Mouse (Mus musculus) heart, adult 8-10 months (tissue): ENCODE results near the gene Gm42715. TPM values are rescaled to one million over a fixed set of nuclear protein-coding genes. Genes with fewer than 3 reads are reported as not detected.
A peak's percentile ranks its signal among the peaks of the same experiment; 100 is the strongest.
"Not testable (repeated sequence)": the region's sequence is repeated elsewhere in the genome, so short reads cannot be mapped to it uniquely, and the experiment has no call there.

Experiments
- DNase-seq: peaks from one replicate; pipeline ENCODE4 v3.0.0; 2022; ENCODE audit warnings: low spot score
- total RNA-seq, 4 experiments: library from RNA; stranded (reverse); gene quantifications; 2 replicates each; pipeline ENCODE4 v1.2.4; 2022

Gene Gm42715
- total RNA-seq, 4 experiments from 2014 or later: 8.8 to 10.9 (median 10.2) TPM

DNA sequence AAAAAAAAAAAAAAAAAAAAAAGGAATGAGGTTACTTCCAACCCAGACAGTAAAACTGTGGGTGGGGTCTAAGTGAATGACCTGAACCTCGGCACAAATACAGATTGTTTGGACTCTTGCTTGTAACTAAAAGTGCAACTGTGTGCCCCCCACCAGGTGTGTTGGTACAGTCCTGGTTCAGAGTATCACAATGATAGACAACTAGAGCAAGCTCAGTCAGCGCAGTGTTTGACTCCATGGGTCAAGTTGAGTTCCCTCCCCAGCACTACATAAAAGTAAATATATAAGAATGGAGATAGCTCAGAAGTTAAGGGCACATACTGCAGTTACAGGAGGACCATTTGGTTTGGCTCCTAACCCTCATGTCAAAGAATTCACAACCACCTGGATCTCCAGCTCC lies 22.0 kb upstream of the Gm42715 start:
- no peak for DNase-seq

DNA sequence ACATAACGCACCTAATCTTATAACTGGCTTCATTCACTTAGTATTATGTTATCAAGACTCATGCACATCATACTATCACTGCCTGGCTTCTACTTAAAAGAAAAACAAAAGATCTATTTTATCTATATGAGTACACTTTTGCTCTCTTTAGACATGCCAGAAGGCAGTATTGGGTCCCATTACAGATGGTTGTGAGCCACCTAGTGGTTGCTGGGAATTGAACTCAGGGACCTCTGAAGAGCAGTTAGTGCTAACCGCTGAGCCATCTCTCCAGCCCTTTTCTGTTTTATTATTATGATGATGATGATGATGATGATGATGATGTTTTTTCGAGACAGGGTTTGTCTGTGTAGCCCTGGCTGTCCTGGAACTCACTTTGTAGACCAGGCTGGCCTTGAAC lies 21.0 kb upstream of the Gm42715 start:
- peak; percentile 44 for DNase-seq

DNA sequence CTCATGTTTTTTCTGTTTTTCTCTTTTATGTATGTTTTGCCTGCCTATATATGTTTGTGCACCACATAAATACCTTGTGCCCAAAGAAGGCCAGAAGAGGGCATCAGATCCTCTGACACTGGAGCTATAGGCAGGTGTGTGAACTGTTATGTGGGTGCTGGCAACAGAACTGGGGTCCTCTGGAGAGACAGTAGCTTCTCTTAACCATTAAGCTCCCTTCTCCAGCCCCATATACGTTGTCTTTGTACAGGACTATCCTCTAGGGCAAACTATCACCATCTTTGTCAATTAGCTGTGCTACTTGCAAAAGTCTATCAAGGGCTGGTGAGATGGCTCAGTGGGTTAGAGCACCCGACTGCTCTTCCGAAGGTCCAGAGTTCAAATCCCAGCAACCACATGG lies 11.1 kb upstream of the Gm42715 start:
- DNase-seq: no peak

DNA sequence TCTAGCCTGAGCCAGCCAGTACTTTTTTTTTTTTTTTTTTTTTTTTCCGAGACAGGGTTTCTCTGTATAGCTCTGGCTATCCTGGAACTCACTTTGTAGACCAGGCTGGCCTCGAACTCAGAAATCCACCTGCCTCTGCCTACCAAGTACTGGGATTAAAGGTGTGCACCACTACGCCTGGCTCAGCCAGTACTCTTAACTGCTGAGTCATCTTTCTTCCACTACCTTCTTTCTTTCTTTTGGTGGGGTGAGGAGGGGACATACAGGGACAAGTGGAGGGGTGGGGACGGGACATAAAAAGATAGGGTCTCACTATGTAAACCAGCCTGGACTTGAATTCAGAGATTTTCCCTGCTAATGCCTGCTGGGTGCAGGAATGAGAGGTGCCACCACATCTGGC lies 9.6 kb upstream of the Gm42715 start:
- DNase-seq: not testable (repeated sequence)

DNA sequence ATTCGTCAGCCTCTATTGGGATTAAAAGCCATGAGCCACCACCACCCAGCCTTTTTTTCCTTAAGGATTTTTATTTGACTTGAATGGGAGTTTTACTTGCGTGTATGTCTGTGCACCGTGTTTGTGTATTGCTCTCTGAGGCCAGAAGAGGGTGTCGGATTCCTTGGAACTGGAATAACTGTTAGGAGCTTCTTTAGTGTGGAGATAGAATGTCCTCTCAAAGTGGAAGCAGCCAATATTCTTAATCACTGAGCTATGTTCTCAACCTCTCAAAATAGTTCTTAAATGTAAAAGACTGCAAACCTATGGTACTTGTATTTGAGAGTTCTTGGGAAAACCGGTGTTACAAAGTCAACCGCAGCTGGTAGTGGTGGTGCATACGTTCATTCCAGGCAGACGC lies 8.1 kb upstream of the Gm42715 start:
- DNase-seq: no peak

DNA sequence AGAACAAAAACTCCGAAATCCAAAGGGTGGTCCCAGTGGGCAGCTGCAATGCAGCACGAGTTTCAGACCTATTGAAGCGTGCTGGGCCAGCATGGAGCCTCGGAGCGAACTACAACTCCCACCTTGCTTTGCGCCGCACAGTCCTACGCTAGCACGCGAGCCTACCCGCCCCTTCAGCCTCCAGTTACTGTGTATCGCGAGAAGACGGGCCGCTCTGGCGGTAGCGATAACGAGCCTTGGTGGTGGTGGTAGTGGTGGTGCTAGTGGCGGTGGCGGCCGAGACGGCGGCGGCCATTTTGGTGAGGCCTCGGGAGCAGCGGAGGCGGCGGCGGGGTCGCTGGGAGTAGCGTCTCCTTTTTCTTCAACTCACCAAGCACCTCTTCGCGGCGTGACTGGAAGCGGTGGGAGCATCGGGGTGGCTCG lies 7.6 kb upstream of the Gm42715 start, which contains the start of gene Srcap:
TSS of gene Srcap (plus strand) at position 176 of the 423 bp plus-strand sequence.
- DNase-seq: peak; percentile 96

DNA sequence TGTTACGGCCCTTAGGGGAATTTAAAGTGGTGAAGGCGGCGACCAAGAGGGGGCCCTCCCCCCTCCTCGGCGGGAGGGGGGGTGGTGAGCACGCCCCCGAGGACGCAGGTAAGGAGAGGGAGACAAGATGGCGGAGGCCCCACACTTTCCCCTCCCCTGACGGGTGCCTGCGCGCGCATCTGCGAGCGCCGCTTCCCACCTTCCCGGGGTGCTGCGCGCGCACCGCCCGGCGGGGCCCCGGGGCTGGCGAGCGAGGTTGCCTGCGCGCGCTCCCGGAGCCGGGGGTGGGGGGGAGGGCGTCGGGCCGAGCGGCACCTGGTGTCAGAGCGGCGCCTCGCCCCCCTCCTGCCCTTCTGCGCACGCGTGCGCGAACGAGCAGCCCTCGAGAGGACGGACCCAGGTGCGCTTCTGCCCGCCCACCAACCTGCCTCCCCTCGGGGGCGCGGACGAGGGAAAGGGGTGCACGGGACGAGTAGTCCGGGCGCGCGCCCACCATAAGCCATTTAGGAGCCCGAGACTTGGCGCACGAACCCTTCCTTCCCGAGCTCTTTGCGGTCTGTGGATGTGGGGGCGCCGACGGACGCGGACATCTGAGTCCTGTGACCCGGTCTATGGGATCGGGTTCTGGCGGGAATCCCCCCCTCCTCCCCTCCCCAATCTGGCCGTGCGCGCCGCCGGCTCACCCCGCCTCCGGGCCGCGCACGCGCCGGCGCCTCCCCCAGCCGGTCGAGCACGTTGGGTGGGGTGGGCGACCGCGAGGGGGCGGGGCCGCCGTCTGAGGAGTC lies 7.0 kb upstream of the Gm42715 start:
- peak; percentile 85 for DNase-seq

DNA sequence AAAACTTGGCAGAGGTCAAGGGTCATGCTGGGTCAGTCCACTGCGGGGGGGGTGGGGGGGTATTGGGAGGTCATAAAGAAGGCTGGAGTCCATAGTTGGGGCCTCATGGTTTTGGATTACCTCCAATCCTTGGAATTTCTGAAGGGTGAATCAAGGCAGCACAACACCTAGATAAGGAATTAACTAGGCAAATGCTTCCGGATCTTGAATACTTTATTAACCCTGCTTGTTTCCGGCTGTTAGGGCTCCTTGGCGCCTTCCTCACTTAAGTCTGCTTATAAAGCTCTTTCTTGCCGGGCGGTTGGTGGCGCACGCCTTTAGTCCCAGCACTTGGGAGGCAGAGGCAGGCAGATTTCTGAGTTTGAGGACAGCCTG lies 6.4 kb upstream of the Gm42715 start:
- peak; percentile 29 for DNase-seq

DNA sequence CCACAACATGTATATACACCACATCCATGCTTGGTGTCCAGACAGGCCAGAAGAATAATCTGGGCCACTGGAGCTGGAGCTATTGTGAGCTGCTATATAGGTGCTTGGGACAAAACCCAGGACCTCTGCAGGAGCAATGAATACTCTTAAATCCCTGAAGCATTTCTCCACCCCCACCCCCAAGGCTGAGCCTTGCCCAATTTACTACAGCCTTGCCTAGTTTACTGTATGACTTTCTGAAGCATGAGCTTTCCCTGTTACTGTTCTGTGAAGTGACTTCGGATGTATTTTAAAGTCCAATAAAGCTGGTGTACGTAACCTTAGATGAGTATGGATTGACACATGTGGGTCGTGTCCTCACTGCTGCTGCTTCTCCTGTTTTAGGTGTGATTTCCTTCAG lies 5.6 kb upstream of the Gm42715 start:
- DNase-seq: no peak

DNA sequence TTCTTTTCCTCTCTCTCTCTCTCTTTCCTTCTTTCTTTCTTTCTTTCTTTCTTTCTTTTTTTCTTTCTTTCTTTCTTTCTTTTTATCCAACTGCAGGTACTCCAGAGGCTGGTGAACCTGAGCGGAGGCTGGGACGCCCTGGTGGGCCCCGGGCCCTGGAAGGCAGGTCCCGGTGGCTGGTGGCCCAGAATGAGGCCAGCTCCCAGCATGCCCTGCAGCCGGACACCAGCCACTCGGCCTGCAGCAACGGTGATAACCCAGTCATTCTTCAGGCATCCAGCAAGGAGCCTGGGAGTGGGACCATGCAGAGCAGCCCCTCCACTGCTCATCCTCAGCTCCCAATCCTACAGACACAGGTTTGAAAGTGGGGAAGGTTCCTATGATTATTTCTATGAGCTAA lies 3.5 kb upstream of the Gm42715 start:
- DNase-seq: no peak

DNA sequence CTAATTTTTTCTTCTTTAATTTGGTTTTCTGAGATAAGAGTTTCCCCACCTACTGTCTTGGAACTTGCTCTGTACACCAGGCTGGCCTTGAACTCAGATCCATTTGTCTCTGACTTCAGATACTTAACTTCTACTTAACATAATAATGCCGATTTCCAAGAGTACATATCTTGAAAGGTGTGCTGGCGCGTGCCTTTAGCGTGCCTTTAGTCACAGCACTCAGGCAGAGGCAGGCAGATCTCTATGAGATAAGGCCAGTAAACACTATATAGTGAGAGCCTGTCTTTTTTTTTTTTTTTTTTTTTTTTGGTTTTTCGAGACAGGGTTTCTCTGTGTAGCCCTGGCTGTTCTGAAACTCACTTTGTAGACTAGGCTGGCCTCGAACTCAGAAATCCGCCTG lies 3.0 kb upstream of the Gm42715 start:
- DNase-seq: no peak

DNA sequence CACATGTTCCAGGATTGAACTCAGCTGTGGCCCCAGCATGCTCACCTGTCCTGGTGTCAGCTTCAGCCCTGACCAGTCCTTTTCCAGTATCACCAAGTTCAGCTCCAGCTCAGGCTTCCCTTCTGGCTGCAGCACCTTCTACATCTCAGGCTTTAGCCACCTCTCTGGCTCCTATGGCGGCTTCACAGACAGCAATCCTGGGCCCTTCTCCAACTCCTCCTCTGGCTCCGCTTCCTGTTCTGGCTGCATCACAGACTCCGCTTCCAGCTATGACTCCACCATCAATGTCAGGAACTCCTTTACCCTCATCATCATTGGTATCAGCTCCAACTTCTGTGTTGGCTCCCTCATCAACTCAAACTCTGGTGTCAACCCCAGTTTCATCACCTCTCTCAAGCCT lies 22.3 kb downstream of the Gm42715 start:
- DNase-seq: peak; percentile 28

DNA sequence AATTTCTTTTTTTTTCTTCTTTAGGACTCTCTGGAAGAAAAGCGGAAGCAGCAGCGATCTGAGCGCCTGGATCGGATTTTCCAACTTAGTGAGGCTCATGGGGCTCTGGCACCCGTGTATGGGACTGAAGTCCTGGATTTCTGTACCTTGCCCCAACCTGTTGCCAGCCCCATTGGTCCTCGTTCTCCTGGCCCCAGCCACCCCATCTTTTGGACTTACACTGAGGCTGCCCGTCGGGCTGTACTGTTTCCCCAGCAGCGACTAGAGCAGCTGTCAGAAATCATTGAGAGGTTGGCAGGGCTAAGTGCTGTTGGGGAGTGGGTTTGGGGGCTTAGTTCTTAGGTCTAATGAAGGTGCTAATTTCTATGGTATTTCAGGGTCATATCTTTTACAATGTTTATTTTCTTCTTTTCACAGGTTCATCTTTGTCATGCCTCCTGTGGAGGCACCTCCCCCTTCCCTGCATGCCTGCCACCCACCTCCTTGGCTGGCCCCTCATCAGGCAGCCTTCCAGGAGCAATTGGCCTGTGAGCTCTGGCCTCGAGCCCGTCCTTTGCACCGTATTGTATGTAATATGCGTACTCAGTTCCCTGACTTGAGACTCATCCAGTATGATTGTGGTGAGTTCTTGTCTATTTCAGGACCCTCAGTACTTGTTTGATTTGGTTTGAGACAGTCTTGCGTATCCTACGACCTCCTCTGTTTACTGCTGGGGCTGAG lies 29.9 kb downstream of the Gm42715 start:
- peak; percentile 53 for DNase-seq

DNA sequence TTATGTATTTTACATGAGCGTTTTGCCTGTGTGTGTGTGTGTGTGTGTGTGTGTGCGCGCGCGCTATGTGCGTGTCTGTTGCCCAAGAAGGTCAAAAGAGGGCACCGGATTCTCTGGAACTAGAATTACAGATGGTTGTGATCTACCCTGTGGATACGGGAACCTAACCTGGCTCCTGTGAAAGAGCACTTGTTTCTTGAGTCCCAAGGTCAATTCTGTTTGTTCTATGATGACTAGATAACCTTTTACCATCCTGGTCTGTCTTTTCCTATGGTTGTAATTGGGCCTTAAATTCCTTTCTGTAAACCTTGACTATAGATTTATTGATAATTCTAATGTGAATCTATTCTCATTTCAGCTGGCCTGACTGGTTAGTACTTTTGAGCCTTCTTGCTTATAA lies 32.2 kb downstream of the Gm42715 start:
- DNase-seq: no peak

DNA sequence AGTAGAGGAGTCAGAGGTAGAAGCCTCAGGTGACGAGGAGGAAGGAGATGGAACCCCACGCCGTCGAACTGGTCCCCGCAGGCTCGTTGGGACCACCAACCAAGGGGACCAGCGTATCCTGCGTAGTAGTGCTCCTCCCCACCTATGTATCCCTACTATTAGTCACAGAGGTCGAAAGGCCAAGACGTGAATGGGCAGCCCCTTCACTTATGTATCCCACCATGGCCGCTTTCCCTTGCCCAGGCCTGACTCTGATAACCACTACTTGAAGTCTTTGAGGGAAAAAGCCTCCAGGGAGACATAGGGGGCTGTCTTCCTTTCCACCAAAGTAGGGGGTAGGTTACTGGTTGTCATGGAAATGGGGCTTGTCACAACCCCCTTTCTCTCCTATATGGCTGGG lies 41.2 kb downstream of the Gm42715 start:
- no peak for DNase-seq

DNA sequence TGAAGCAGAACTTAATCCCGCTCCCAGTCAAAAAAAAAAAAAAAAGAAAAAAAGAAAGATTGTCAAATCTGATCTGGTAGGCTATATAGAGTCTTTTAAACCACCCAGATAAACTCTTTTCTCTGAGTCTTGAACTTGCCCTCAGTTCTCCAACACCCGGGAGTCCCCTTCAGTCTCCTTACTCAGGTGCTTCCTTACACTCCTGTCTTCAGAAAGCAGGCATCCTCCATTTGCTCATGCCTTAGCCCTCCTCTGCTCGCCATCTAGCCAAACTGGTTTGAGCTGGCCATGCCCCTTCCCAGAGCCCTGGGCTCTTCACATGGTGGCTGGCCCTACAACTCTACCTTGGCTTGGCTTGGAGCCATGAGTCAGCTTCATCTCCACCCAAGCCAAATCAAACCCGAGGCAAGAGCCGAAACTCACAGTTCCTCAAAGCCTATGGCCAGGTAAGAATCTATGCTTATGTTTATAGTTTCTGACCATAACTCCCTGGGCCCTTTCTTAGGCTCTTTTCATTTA lies 42.0 kb downstream of the Gm42715 start, which contains the start of gene Tmem265:
TSS of gene Tmem265 (plus strand) at position 51 of the 519 bp plus-strand sequence.
- DNase-seq: no peak

DNA sequence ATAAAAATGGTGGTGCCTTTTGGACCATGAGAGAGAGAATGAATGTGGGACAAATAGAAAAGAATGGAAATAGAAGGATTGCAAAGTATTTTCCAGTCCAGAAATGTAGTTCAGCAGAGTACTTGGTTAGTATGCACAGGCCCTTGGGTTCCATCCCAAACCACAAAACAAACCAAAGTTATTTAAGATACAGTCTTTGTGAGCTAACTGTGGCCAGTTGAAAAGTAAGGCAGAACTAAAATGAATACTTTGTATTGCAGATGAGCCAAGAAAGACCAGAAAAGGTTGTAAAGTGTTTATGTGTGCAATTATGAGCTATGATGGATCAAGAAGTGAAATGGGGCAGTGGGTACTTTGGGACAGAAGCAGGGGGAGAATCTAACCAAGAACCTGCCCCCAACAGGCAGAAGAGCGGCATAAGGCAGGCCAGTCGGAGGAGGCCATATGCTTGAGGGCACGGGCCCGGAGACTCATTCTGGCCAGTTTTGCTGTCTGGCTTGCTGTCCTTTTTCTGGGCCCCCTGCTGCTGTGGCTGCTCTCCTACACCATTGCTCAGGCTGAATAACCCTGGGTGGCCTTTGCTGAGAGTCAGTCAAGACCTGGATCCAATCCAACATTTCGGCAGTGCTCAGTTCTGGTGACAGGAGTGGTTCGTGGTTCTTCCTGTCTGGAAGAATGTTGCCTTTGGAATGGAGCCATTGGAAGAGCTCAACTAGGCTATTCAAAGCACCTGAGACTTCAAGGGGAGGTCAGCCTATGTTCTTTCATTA lies 45.2 kb downstream of the Gm42715 start:
- peak; percentile 55 for DNase-seq

DNA sequence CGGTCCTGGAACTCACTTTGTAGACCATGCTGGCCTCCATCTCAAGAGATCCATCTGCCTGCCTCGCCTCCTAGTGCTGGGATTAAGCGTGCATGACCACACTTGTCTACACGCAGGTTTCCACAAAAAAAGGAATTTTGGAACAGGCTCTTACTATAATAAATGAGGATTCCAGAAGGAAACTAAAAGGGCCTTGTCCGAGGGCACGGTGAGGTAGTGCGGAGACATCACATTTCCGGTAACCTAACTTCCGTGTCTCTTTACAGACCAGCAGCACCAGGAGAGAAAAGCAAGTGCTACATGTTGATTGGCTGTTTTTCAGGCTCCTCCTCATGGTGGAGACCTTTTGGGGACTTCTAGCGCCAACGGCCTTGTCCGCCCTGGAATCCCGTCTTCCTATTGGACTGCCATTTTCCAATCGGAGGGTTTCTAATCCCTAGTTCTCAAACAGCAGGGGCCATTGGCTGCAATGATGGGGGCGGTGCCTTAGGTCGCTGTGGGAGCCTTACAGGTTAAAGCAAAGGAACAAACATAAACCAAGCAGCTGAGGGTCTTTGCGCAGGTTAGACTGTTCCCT lies 53.6 kb downstream of the Gm42715 start, which contains the start of gene Phkg2:
TSS of gene Phkg2 (plus strand) at position 446 of the 577 bp plus-strand sequence.
- DNase-seq: peak; percentile 99

DNA sequence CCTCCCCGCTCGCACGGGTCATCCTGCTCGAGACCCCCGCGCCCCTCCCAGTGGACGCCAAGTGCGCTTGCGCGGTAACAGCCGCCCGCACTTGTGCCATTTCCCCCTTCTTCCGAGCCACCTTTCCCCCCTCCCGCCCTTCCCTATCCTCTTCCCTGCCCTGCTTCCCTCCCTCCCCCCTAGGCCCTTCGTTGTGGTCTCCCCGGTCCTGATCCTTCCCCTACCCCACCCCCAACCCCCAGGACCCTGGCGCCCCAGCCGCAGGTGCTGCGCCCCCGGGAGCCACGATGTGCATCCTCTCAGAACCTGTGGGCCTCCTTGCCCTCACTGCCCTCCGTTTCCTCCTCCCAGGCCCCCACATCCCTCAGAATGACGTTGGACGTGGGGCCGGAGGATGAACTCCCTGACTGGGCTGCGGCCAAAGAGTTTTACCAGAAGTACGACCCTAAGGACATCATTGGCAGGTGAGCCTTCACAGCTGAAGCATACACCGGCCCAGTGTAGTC lies 54.2 kb downstream of the Gm42715 start:
- DNase-seq: no peak

DNA sequence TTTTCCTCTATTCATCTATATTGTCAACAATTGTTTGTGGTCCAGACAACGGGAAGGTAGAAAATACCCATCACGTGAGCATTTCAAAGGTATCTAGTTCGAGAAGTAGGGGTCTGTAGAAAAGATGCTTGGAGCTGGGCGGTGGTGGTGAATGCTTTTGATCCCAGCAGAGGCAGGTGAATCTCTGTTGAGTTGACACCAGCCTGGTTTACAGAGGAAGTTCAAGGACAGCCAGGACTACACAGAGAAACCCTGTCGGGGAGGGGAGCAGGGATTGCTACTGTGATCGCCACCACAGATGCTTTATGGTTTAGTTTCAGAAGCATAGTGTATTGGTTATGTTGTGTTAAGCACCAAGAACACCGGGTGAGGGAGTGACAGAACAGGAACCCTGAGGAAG lies 54.7 kb downstream of the Gm42715 start:
- no peak for DNase-seq

DNA sequence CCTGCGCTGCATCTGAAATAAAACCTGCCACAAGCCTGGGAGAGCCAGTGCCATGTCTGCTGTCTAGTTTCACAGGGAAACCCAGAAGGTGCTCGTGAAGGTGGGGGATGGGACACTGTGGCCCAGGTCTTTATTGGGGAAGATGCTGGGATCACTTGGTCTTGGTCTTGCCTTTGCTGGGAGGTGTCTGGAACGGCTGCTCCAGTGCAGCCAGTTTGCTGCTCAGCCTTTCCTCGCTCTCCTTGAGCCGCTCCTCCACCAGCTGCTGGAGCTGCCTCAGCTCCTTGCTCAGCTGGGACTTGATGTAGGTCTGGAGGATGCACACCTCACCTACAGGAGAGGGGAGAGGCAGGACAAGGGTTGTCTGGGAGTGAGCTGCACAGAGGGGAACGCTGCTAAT lies 63.9 kb downstream of the Gm42715 start:
- DNase-seq: no peak
